8 mouse cellular contexts compared by ENCODE assay signal in genomic region chr14:52019590-52020340, GRCm38 (mm10). TPM values are rescaled to one million over a fixed set of nuclear protein-coding genes. Genes with fewer than 3 reads are reported as not detected.
DNase-seq lines count a peak whose midpoint lies in the region; ATAC-seq and TF ChIP-seq lines count a peak whose summit lies in the region.

No protein-coding gene starts in this region.

- peak overlapping the region; percentile 86 for H3K4me2 ChIP-seq in intestine, postnatal 0 days (replicated peaks; ENCODE audit: low read depth)

- peak; percentile 99 for DNase-seq in adrenal gland, postnatal 14 days
- DNase-seq in embryonic facial prominence, embryonic 10.5 days (ENCODE audit: low spot score) = peak; percentile 99
- peak; percentile 98 to 99 for DNase-seq in left cerebral cortex, postnatal 36 days (ENCODE audit: low spot score in 2 of 2)
- peak; percentile 98 for DNase-seq in midbrain, embryonic 10.5 days (ENCODE audit: low spot score)
- DNase-seq in right cerebral cortex, postnatal 36 days (ENCODE audit: low spot score in 2 of 2) = peak; percentile 98
- peak; percentile 97 for DNase-seq in urinary bladder, postnatal 4 days (ENCODE audit: low spot score in 2 of 2)

- H3K27me3 ChIP-seq in embryonic facial prominence, embryonic 10.5 days (replicated peaks; ENCODE audit: low read depth, poor library complexity, severe bottlenecking) = no peaks in the 10 kb centered on the region
- H3K27me3 ChIP-seq in intestine, postnatal 0 days (replicated peaks; ENCODE audit: control insufficient read depth, insufficient read depth, low read length) = no peaks in the 10 kb centered on the region
- no peaks in the 10 kb centered on the region for H3K27me3 ChIP-seq in midbrain, embryonic 10.5 days (ENCODE audit: low read depth, poor library complexity, severe bottlenecking)

- no peaks in the 10 kb centered on the region for H3K9me3 ChIP-seq in embryonic facial prominence, embryonic 10.5 days
- H3K9me3 ChIP-seq in intestine, postnatal 0 days (ENCODE audit: control insufficient read depth) = no peaks in the 10 kb centered on the region
- no peaks in the 10 kb centered on the region for H3K9me3 ChIP-seq in midbrain, embryonic 10.5 days (replicated peaks)

- peak overlapping the region; percentile 99 for H3K27ac ChIP-seq in embryonic facial prominence, embryonic 10.5 days (replicated peaks)
- H3K27ac ChIP-seq in intestine, postnatal 0 days (ENCODE audit: low read depth, low read length) = peak overlapping the region; percentile 98
- peak overlapping the region; percentile 98 for H3K27ac ChIP-seq in midbrain, embryonic 10.5 days (replicated peaks)

- H3K9ac ChIP-seq in intestine, postnatal 0 days (ENCODE audit: low read depth, low read length) = peak overlapping the region; percentile 82

- H3K4me1 ChIP-seq in embryonic facial prominence, embryonic 10.5 days = peaks cover 74% of the 10 kb centered on the region
- peaks cover 20% of the 10 kb centered on the region; the same call in 1 of the 2 replicates for H3K4me1 ChIP-seq in intestine, postnatal 0 days (replicated peaks; ENCODE audit: control insufficient read depth, insufficient read depth, low read length)
- H3K4me1 ChIP-seq in midbrain, embryonic 10.5 days = peaks cover 85% of the 10 kb centered on the region

- WGBS in embryonic facial prominence, embryonic 10.5 days = under 1% methylated on average over 74 of the region's 74 CpGs
- WGBS in intestine, postnatal 0 days = under 1% methylated on average over 74 of the region's 74 CpGs
- WGBS in midbrain, embryonic 10.5 days = under 1% methylated on average over 73 of the region's 74 CpGs

- TF ChIP-seq CTCF in intestine, postnatal 0 days (IDR thresholded peaks at IDR 0.05; ENCODE audit: low read depth) = peak; percentile 76

- intact Hi-C loops in left cerebral cortex, postnatal 36 days (cut with DNase I) = loop anchor here (5.0 kb wide), 2 partner anchors 87 to 117 kb away; no protein-coding TSS in a partner anchor

- peaks cover 5% of the 10 kb centered on the region; the same call in 1 of the 2 replicates for H3K36me3 ChIP-seq in embryonic facial prominence, embryonic 10.5 days (replicated peaks)
- H3K36me3 ChIP-seq in intestine, postnatal 0 days (ENCODE audit: control insufficient read depth, insufficient read depth) = no peaks in the 10 kb centered on the region
- H3K36me3 ChIP-seq in midbrain, embryonic 10.5 days = peaks cover 4% of the 10 kb centered on the region; the same call in 1 of the 2 replicates

- ATAC-seq in granulocyte monocyte progenitor cell, adult 5-6 weeks (replicated peaks; ENCODE audit: poor library complexity, severe bottlenecking) = peak; percentile 60
- peak; percentile 81 for ATAC-seq in intestine, postnatal 0 days

- peak overlapping the region; percentile 67 for H3K4me3 ChIP-seq in embryonic facial prominence, embryonic 10.5 days
- H3K4me3 ChIP-seq in intestine, postnatal 0 days (ENCODE audit: low read depth, low read length) = peak overlapping the region; percentile 68
- H3K4me3 ChIP-seq in midbrain, embryonic 10.5 days = peak overlapping the region; percentile 59

RNA-seq across cellular contexts. Expression of gene Zfp219, which starts 0.8 kb away (rescaled TPM):
- 56.5 and 63.7 TPM in 2 replicates for total RNA-seq in adrenal gland, postnatal 14 days (2021)
- polyA plus RNA-seq in embryonic facial prominence, embryonic 10.5 days (2016; fragmentation: Nextera tagmentation; extraction: Ambion mirVana) = 57.5 and 63.2 TPM in 2 replicates
- 11.3 and 20.1 TPM in 2 replicates for total RNA-seq in granulocyte monocyte progenitor cell, adult 5-6 weeks (2014; fragmentation: Nextera tagmentation)
- total RNA-seq in granulocyte monocyte progenitor cell, adult 5-6 weeks (2017) = 13.6 and 17.0 TPM in 2 replicates
- polyA plus RNA-seq in intestine, postnatal 0 days (2015; fragmentation: Nextera tagmentation; extraction: Ambion mirVana) = 11.9 and 12.5 TPM in 2 replicates
- total RNA-seq in left cerebral cortex, postnatal 36 days (2021) = 10 to 100 TPM; 30.1 to 39.7 TPM
- 89.4 and 96.6 TPM in 2 replicates for polyA plus RNA-seq in midbrain, embryonic 10.5 days (2016; fragmentation: Nextera tagmentation; extraction: Ambion mirVana)

RNA-seq across cellular contexts. Expression of gene Tmem253, which starts 4.3 kb away (rescaled TPM):
- 3.7 and 4.4 TPM in 2 replicates for total RNA-seq in adrenal gland, postnatal 14 days (2021)
- 0.65 and 0.72 TPM in 2 replicates for polyA plus RNA-seq in embryonic facial prominence, embryonic 10.5 days (2016; fragmentation: Nextera tagmentation; extraction: Ambion mirVana)
- not detected in 2 replicates for total RNA-seq in granulocyte monocyte progenitor cell, adult 5-6 weeks (2014; fragmentation: Nextera tagmentation)
- total RNA-seq in granulocyte monocyte progenitor cell, adult 5-6 weeks (2017) = not detected in 2 replicates
- 221 and 224 TPM in 2 replicates for polyA plus RNA-seq in intestine, postnatal 0 days (2015; fragmentation: Nextera tagmentation; extraction: Ambion mirVana)
- total RNA-seq in left cerebral cortex, postnatal 36 days (2021) = under 1 TPM in 1 of 2 experiments, not detected in 1; 0.72 TPM
- 0.67 and 1.2 TPM in 2 replicates for polyA plus RNA-seq in midbrain, embryonic 10.5 days (2016; fragmentation: Nextera tagmentation; extraction: Ambion mirVana)

RNA-seq across cellular contexts. Expression of gene Olfr221, which starts 22.5 kb away (rescaled TPM):
- not detected in 2 replicates for total RNA-seq in adrenal gland, postnatal 14 days (2021)
- polyA plus RNA-seq in embryonic facial prominence, embryonic 10.5 days (2016; fragmentation: Nextera tagmentation; extraction: Ambion mirVana) = not detected in 2 replicates
- total RNA-seq in granulocyte monocyte progenitor cell, adult 5-6 weeks (2014; fragmentation: Nextera tagmentation) = not detected in 2 replicates
- not detected in 2 replicates for total RNA-seq in granulocyte monocyte progenitor cell, adult 5-6 weeks (2017)
- polyA plus RNA-seq in intestine, postnatal 0 days (2015; fragmentation: Nextera tagmentation; extraction: Ambion mirVana) = not detected in 2 replicates
- total RNA-seq in left cerebral cortex, postnatal 36 days (2021) = not detected
- polyA plus RNA-seq in midbrain, embryonic 10.5 days (2016; fragmentation: Nextera tagmentation; extraction: Ambion mirVana) = not detected in 2 replicates

RNA-seq across cellular contexts. Expression of gene Arhgef40, which starts 35.2 kb away (rescaled TPM):
- 49.5 and 61.3 TPM in 2 replicates for total RNA-seq in adrenal gland, postnatal 14 days (2021)
- polyA plus RNA-seq in embryonic facial prominence, embryonic 10.5 days (2016; fragmentation: Nextera tagmentation; extraction: Ambion mirVana) = 151 and 163 TPM in 2 replicates
- 8.6 and 14.9 TPM in 2 replicates for total RNA-seq in granulocyte monocyte progenitor cell, adult 5-6 weeks (2014; fragmentation: Nextera tagmentation)
- total RNA-seq in granulocyte monocyte progenitor cell, adult 5-6 weeks (2017) = 10.8 and 11.4 TPM in 2 replicates
- 18.2 and 19.7 TPM in 2 replicates for polyA plus RNA-seq in intestine, postnatal 0 days (2015; fragmentation: Nextera tagmentation; extraction: Ambion mirVana)
- 10 to 100 TPM; 24.9 to 31.6 TPM for total RNA-seq in left cerebral cortex, postnatal 36 days (2021)
- polyA plus RNA-seq in midbrain, embryonic 10.5 days (2016; fragmentation: Nextera tagmentation; extraction: Ambion mirVana) = 85.4 and 99.8 TPM in 2 replicates

Comparison
In these comparisons a context has a peak if more than half of its experiments do, and no peak if none do; other contexts are left out.
1. Peak in every context shown above with its lines: DNase-seq, ATAC-seq, H3K4me3 ChIP-seq and H3K27ac ChIP-seq.